Mouse (Mus musculus): ENCODE measurements around the gene Fam217a.
"Not testable (repeated sequence)": the region's sequence is repeated elsewhere in the genome, so short reads cannot be mapped to it uniquely, and the experiment has no call there.

DNA sequence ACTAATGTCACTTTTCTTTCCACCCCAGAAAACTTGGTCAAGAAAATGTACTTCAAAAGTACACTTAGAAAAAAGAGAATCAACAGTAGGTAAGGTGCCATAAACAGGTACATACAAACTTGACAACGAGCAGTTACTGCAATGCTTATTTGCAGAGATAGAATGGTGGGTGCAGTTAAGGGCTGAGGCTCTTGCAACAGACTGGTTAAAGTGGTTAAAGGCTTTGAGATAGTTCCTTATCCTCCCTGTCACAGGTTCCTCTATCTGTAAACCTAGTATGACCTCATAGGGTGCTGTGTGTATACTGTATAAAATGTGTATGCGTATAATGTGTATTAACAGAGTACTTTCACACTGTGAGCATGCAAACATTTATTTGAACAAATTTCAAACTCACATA, 27.3 kb upstream of the Fam217a start:
- TF ChIP-seq CTCF (IDR thresholded peaks at IDR 0.05; ENCODE audit: low read depth); EP300 (optimal IDR thresholded peaks at IDR 0.05): not testable (repeated sequence)
